In genomic region chr11:95857716-95858527, GRCm38 (mm10) we compare ENCODE assay signal across 9 mouse cellular contexts. TPM values are rescaled to one million over a fixed set of nuclear protein-coding genes. Genes with fewer than 3 reads are reported as not detected.
DNase-seq lines count a peak whose midpoint lies in the region; ATAC-seq lines count a peak whose summit lies in the region.
"Had no signal": no experiment of that assay in that cellular context is flagged by ENCODE, and none has a peak within 500 bp of the region (broad histone marks: within the 10 kb centered on the region; RNA-seq: fewer than 3 reads in every experiment).

No protein-coding gene starts in this region.

- H3K9ac ChIP-seq in midbrain, embryonic 12.5 days (replicated peaks): peak overlapping the region; percentile 63

- no peaks in the 10 kb centered on the region for H3K27me3 ChIP-seq in hindbrain, embryonic 10.5 days (ENCODE audit: insufficient read depth, poor library complexity, severe bottlenecking)
- H3K27me3 ChIP-seq in midbrain, embryonic 12.5 days: no peaks in the 10 kb centered on the region

- peak overlapping the region; percentile 88 for H3K27ac ChIP-seq in hindbrain, embryonic 10.5 days
- H3K27ac ChIP-seq in midbrain, embryonic 12.5 days (replicated peaks): peak overlapping the region; percentile 92

- peak; percentile 9; the same call in 1 of the 2 replicates for ATAC-seq in midbrain, embryonic 12.5 days (ENCODE audit: low FRiP score, low read depth)

- peak overlapping the region; percentile 81 for H3K4me2 ChIP-seq in midbrain, embryonic 12.5 days (replicated peaks)

- peak overlapping the region; percentile 81 for H3K4me3 ChIP-seq in hindbrain, embryonic 10.5 days
- peak overlapping the region; percentile 63 for H3K4me3 ChIP-seq in midbrain, embryonic 12.5 days

- intact Hi-C loops in gastrocnemius, postnatal 14 days (cut with DNase I; ENCODE audit: low total_unique reads): no loop called here

- 20% methylated on average over 21 of the region's 21 CpGs for WGBS in hindbrain, embryonic 10.5 days
- WGBS in midbrain, embryonic 12.5 days: 18% methylated on average over 21 of the region's 21 CpGs

- DNase-seq in layer of hippocampus, adult 9-11 months: peak; percentile 56
- DNase-seq in layer of hippocampus, adult 9-10 months (ENCODE audit: low spot score): no peak
- peak; percentile 81 for DNase-seq in brain, adult 2 months (ENCODE audit: low read depth, low spot score)
- no peak for DNase-seq in hindbrain, embryonic 10.5 days (ENCODE audit: low spot score)
- no peak for DNase-seq in gastrocnemius, postnatal 14 days
- DNase-seq in right cerebral cortex, adult 2 months (ENCODE audit: low spot score in 2 of 2): no peak
- DNase-seq in kidney, postnatal 25 days: no peak

- 0 out of 2 replicates have a peak, but pooled peaks cover 4% of the 10 kb centered on the region for H3K9me3 ChIP-seq in hindbrain, embryonic 10.5 days
- H3K9me3 ChIP-seq in midbrain, embryonic 12.5 days: no peaks in the 10 kb centered on the region

- no peaks in the 10 kb centered on the region for H3K36me3 ChIP-seq in hindbrain, embryonic 10.5 days
- no peaks in the 10 kb centered on the region for H3K36me3 ChIP-seq in midbrain, embryonic 12.5 days

- H3K4me1 ChIP-seq in hindbrain, embryonic 10.5 days (replicated peaks): peaks cover 24% of the 10 kb centered on the region
- peaks cover 15% of the 10 kb centered on the region for H3K4me1 ChIP-seq in midbrain, embryonic 12.5 days

RNA-seq across cellular contexts. Expression of gene Abi3, which starts 15.6 kb away (rescaled TPM):
- polyA plus RNA-seq in hindbrain, embryonic 10.5 days (2016; fragmentation: Nextera tagmentation; extraction: Ambion mirVana): 3.5 and 4.4 TPM in 2 replicates
- polyA plus RNA-seq in midbrain, embryonic 12.5 days (2016; fragmentation: Nextera tagmentation; extraction: Ambion mirVana): 1.8 TPM in 2 replicates
- 1 to 10 TPM; 3.3 to 4.9 TPM for total RNA-seq in gastrocnemius, postnatal 14 days (2021)

RNA-seq across cellular contexts. Expression of gene Gngt2, which starts 20.9 kb away (rescaled TPM):
- 7.9 and 8.4 TPM in 2 replicates for polyA plus RNA-seq in hindbrain, embryonic 10.5 days (2016; fragmentation: Nextera tagmentation; extraction: Ambion mirVana)
- 2.6 and 4.1 TPM in 2 replicates for polyA plus RNA-seq in midbrain, embryonic 12.5 days (2016; fragmentation: Nextera tagmentation; extraction: Ambion mirVana)
- total RNA-seq in gastrocnemius, postnatal 14 days (2021): 1 to 10 TPM; 7.1 to 8.1 TPM

RNA-seq across cellular contexts. Expression of gene Phospho1, which starts 33.6 kb away (rescaled TPM):
- polyA plus RNA-seq in hindbrain, embryonic 10.5 days (2016; fragmentation: Nextera tagmentation; extraction: Ambion mirVana): 0.42 and 0.86 TPM in 2 replicates
- polyA plus RNA-seq in midbrain, embryonic 12.5 days (2016; fragmentation: Nextera tagmentation; extraction: Ambion mirVana): not detected in 2 replicates
- total RNA-seq in gastrocnemius, postnatal 14 days (2021): 100 to 1,000 TPM; 148 to 155 TPM

RNA-seq across cellular contexts. Expression of gene B4galnt2, which starts 56.8 kb away (rescaled TPM):
- 0.14 and 0.39 TPM in 2 replicates for polyA plus RNA-seq in hindbrain, embryonic 10.5 days (2016; fragmentation: Nextera tagmentation; extraction: Ambion mirVana)
- polyA plus RNA-seq in midbrain, embryonic 12.5 days (2016; fragmentation: Nextera tagmentation; extraction: Ambion mirVana): not detected in 2 replicates
- not detected for total RNA-seq in gastrocnemius, postnatal 14 days (2021)
- total RNA-seq: common myeloid progenitor, adult 5-6 weeks had no signal

Comparison
In these comparisons a context has a peak if more than half of its experiments do, and no peak if none do; other contexts are left out.
1. DNase-seq: peak in layer of hippocampus, adult 9-11 months (single experiment) and brain, adult 2 months (single experiment); none in layer of hippocampus, adult 9-10 months (single experiment), hindbrain, embryonic 10.5 days (single experiment), gastrocnemius, postnatal 14 days (single experiment), right cerebral cortex, adult 2 months (0 of 2) and kidney, postnatal 25 days (0 of 2).